Mouse (Mus musculus) neural tube, embryonic 15.5 days (tissue): ENCODE measurements around the gene Tasp1. TPM values are rescaled to one million over a fixed set of nuclear protein-coding genes. Genes with fewer than 3 reads are reported as not detected.
"Not testable (repeated sequence)": the region's sequence is repeated elsewhere in the genome, so short reads cannot be mapped to it uniquely, and the experiment has no call there.

Experiments
- ATAC-seq: fragments of 200-750 bp; cut with Nextera tagmentation; 2 replicates; pipeline ENCODE4 v1.8.0; 2017; ENCODE audit warnings: mild to moderate bottlenecking, moderate TSS enrichment, moderate library complexity; ENCODE audit not compliant: low FRiP score
- H3K27ac ChIP-seq: fragments of 300-500 bp; sonication (generic); replicated peaks from 2 replicates; pipeline ENCODE4 v1.5.1; 2015; ENCODE audit warnings: mild to moderate bottlenecking, inconsistent platforms
- H3K27me3 ChIP-seq: fragments of 300-500 bp; sonication (generic); replicated peaks from 2 replicates; pipeline ENCODE4 v1.6.1; 2015; ENCODE audit warnings: inconsistent platforms
- H3K36me3 ChIP-seq: fragments of 300-500 bp; sonication (generic); 2 replicates; pipeline ENCODE4 v1.6.1; 2015; ENCODE audit warnings: inconsistent platforms
- H3K4me1 ChIP-seq: fragments of 300-500 bp; sonication (generic); 2 replicates; pipeline ENCODE4 v1.6.1; 2015; ENCODE audit warnings: inconsistent platforms
- H3K4me2 ChIP-seq: fragments of 300-500 bp; sonication (generic); 2 replicates; pipeline ENCODE4 v1.6.1; 2015; ENCODE audit warnings: inconsistent platforms, mild to moderate bottlenecking, moderate library complexity
- H3K4me3 ChIP-seq: fragments of 300-500 bp; sonication (generic); replicated peaks from 2 replicates; pipeline ENCODE4 v1.5.1; 2015; ENCODE audit warnings: mild to moderate bottlenecking, inconsistent platforms
- H3K9ac ChIP-seq: fragments of 300-500 bp; sonication (generic); replicated peaks from 2 replicates; pipeline ENCODE4 v1.6.1; 2015; ENCODE audit warnings: mild to moderate bottlenecking, inconsistent platforms
- H3K9me3 ChIP-seq: fragments of 300-500 bp; sonication (generic); replicated peaks from 2 replicates; pipeline ENCODE4 v1.6.1; 2016; ENCODE audit warnings: inconsistent platforms
- WGBS: fragments of 180-500 bp; shearing (Covaris S2); methylation state at CpG from one replicate; pipeline ENCODE4 v1.1.7; 2015; ENCODE audit warnings: mixed read lengths; 5-methylcytosine and 5-hydroxymethylcytosine counted together
- polyA plus RNA-seq: library from polyadenylated mRNA; unstranded; fragments of >200 nt; fragmentation: Nextera tagmentation; extraction: Ambion mirVana; gene quantifications from 2 replicates; pipeline ENCODE4 v1.2.1, GENCODE M21; 2015

Tasp1 gene
- polyA plus RNA-seq, 1 experiment from 2014 or later = 20.6 TPM

GRCm38 (mm10) chr2:140042522-140043131 is 24.0 kb downstream of the Tasp1 start:
- no peak overlapping the region for H3K9ac ChIP-seq
- H3K4me2 ChIP-seq = no peak overlapping the region
- ATAC-seq = no peak
- no peak overlapping the region for H3K4me3 ChIP-seq
- H3K4me1 ChIP-seq = no peaks in the 10 kb centered on the region
- 95% methylated on average over 2 of the region's 2 CpGs for WGBS
- H3K9me3 ChIP-seq = no peaks in the 10 kb centered on the region
- no peak overlapping the region for H3K27ac ChIP-seq
- no peaks in the 10 kb centered on the region for H3K27me3 ChIP-seq
- H3K36me3 ChIP-seq = peaks cover 20% of the 10 kb centered on the region

GRCm38 (mm10) chr2:140042081-140042480 is 24.5 kb downstream of the Tasp1 start:
- H3K9ac ChIP-seq = no peak overlapping the region
- H3K4me1 ChIP-seq = no peaks in the 10 kb centered on the region
- no peaks in the 10 kb centered on the region for H3K9me3 ChIP-seq
- H3K4me3 ChIP-seq = no peak overlapping the region
- H3K4me2 ChIP-seq = no peak overlapping the region
- ATAC-seq = no peak
- no peak overlapping the region for H3K27ac ChIP-seq
- WGBS = 92% methylated on average over 10 of the region's 10 CpGs
- peaks cover 19% of the 10 kb centered on the region for H3K36me3 ChIP-seq
- no peaks in the 10 kb centered on the region for H3K27me3 ChIP-seq

- no peaks in the 10 kb centered on the region for H3K27me3 ChIP-seq
- peaks cover 11% of the 10 kb centered on the region for H3K36me3 ChIP-seq
- H3K9me3 ChIP-seq = no peaks in the 10 kb centered on the region
- H3K4me1 ChIP-seq = no peaks in the 10 kb centered on the region
- no peak overlapping the region for H3K9ac ChIP-seq
- H3K27ac ChIP-seq = no peak overlapping the region
- ATAC-seq = no peak
- 72% methylated on average over 2 of the region's 2 CpGs for WGBS
- no peak overlapping the region for H3K4me3 ChIP-seq
- no peak overlapping the region for H3K4me2 ChIP-seq
Observed at GRCm38 (mm10) chr2:140037459-140037858, 29.1 kb downstream of the Tasp1 start.

- H3K9me3 ChIP-seq = no peaks in the 10 kb centered on the region
- H3K9ac ChIP-seq = no peak overlapping the region
- no peak overlapping the region for H3K4me3 ChIP-seq
- H3K27ac ChIP-seq = no peak overlapping the region
- H3K4me1 ChIP-seq = no peaks in the 10 kb centered on the region
- no peaks in the 10 kb centered on the region for H3K27me3 ChIP-seq
- no peak for ATAC-seq
- H3K4me2 ChIP-seq = no peak overlapping the region
- H3K36me3 ChIP-seq = peaks cover 11% of the 10 kb centered on the region
Observed at GRCm38 (mm10) chr2:140036854-140037253, 29.8 kb downstream of the Tasp1 start.

GRCm38 (mm10) chr2:140024937-140025336 is 41.7 kb downstream of the Tasp1 start:
- H3K27ac ChIP-seq = no peak overlapping the region
- ATAC-seq = no peak
- H3K9me3 ChIP-seq = no peaks in the 10 kb centered on the region
- no peaks in the 10 kb centered on the region for H3K27me3 ChIP-seq
- no peak overlapping the region for H3K4me2 ChIP-seq
- peaks cover 21% of the 10 kb centered on the region for H3K36me3 ChIP-seq
- WGBS = 84% methylated on average over 4 of the region's 4 CpGs
- H3K9ac ChIP-seq = no peak overlapping the region
- H3K4me3 ChIP-seq = no peak overlapping the region
- H3K4me1 ChIP-seq = no peaks in the 10 kb centered on the region

- no peaks in the 10 kb centered on the region for H3K27me3 ChIP-seq
- no peaks in the 10 kb centered on the region for H3K9me3 ChIP-seq
- no peaks in the 10 kb centered on the region for H3K36me3 ChIP-seq
- no peaks in the 10 kb centered on the region for H3K4me1 ChIP-seq
- no peak overlapping the region for H3K4me3 ChIP-seq
- no peak for ATAC-seq
- H3K9ac ChIP-seq = no peak overlapping the region
- WGBS = 100% methylated on average over 3 of the region's 3 CpGs
- H3K4me2 ChIP-seq = no peak overlapping the region
- no peak overlapping the region for H3K27ac ChIP-seq
Observed at GRCm38 (mm10) chr2:140007406-140007805, 59.2 kb downstream of the Tasp1 start.

- 92% methylated on average over 2 of the region's 2 CpGs for WGBS
- no peak overlapping the region for H3K9ac ChIP-seq
- H3K4me2 ChIP-seq = no peak overlapping the region
- no peaks in the 10 kb centered on the region for H3K4me1 ChIP-seq
- H3K27me3 ChIP-seq = no peaks in the 10 kb centered on the region
- H3K36me3 ChIP-seq = peaks cover 3% of the 10 kb centered on the region; the same call in 1 of the 2 replicates
- no peaks in the 10 kb centered on the region for H3K9me3 ChIP-seq
- no peak overlapping the region for H3K27ac ChIP-seq
- no peak overlapping the region for H3K4me3 ChIP-seq
- ATAC-seq = no peak
Observed at GRCm38 (mm10) chr2:139998170-139998569, 68.4 kb downstream of the Tasp1 start.

GRCm38 (mm10) chr2:139989907-139990306 is 76.7 kb downstream of the Tasp1 start:
- H3K27me3 ChIP-seq, H3K9me3 ChIP-seq, ATAC-seq, H3K4me3 ChIP-seq, H3K4me1 ChIP-seq, H3K4me2 ChIP-seq, H3K27ac ChIP-seq, H3K36me3 ChIP-seq, H3K9ac ChIP-seq: not testable (repeated sequence)
- WGBS = 100% methylated on average over 1 of the region's 1 CpGs

- no peaks in the 10 kb centered on the region for H3K27me3 ChIP-seq
- H3K36me3 ChIP-seq = no peaks in the 10 kb centered on the region
- no peaks in the 10 kb centered on the region for H3K4me1 ChIP-seq
- H3K9ac ChIP-seq = no peak overlapping the region
- H3K27ac ChIP-seq = no peak overlapping the region
- no peak for ATAC-seq
- H3K4me3 ChIP-seq = no peak overlapping the region
- H3K4me2 ChIP-seq = no peak overlapping the region
- no peaks in the 10 kb centered on the region for H3K9me3 ChIP-seq
- WGBS = 86% methylated on average over 2 of the region's 2 CpGs
Observed at GRCm38 (mm10) chr2:139967451-139967850, 99.2 kb downstream of the Tasp1 start.

- 64% methylated on average over 3 of the region's 3 CpGs for WGBS
Observed at GRCm38 (mm10) chr2:139966288-139966687, 100.3 kb downstream of the Tasp1 start.

GRCm38 (mm10) chr2:139948843-139949242 is 117.8 kb downstream of the Tasp1 start:
- H3K27ac ChIP-seq = no peak overlapping the region

More at GRCm38 (mm10) chr2:139966288-139966687, 100.3 kb downstream of the Tasp1 start:
- Histone ChIP-seq H3K27me3 (no peaks in the 10 kb centered on the region), H3K27ac (no peak overlapping the region), H3K9ac (no peak overlapping the region), H3K36me3 (no peaks in the 10 kb centered on the region), H3K9me3 (no peaks in the 10 kb centered on the region), H3K4me1 (no peaks in the 10 kb centered on the region), H3K4me2 (no peak overlapping the region), H3K4me3 (no peak overlapping the region)
- ATAC-seq = no peak

GRCm38 (mm10) chr2:139937581-139937980 is 129.0 kb downstream of the Tasp1 start:
- no peak for ATAC-seq
- no peaks in the 10 kb centered on the region for H3K4me1 ChIP-seq
- H3K9me3 ChIP-seq = no peaks in the 10 kb centered on the region
- H3K4me2 ChIP-seq = no peak overlapping the region
- no peak overlapping the region for H3K27ac ChIP-seq
- H3K4me3 ChIP-seq = no peak overlapping the region
- H3K27me3 ChIP-seq = no peaks in the 10 kb centered on the region
- peaks cover 7% of the 10 kb centered on the region for H3K36me3 ChIP-seq
- 17% methylated on average over 2 of the region's 2 CpGs for WGBS
- no peak overlapping the region for H3K9ac ChIP-seq

More at GRCm38 (mm10) chr2:139948843-139949242, 117.8 kb downstream of the Tasp1 start:
- Histone ChIP-seq H3K9ac (no peak overlapping the region), H3K27me3 (no peaks in the 10 kb centered on the region), H3K9me3 (no peaks in the 10 kb centered on the region), H3K36me3 (peaks cover 4% of the 10 kb centered on the region; the same call in 1 of the 2 replicates), H3K4me3 (no peak overlapping the region), H3K4me1 (no peaks in the 10 kb centered on the region), H3K4me2 (no peak overlapping the region)
- 48% methylated on average over 1 of the region's 1 CpGs for WGBS
- no peak for ATAC-seq
